Mouse (Mus musculus) thymus, adult 2 months (tissue): ENCODE results near the gene Fam92b.

Experiments used
- CTCF ChIP-seq: fragments of 200-500 bp; IDR thresholded peaks from 2 replicates; pipeline ENCODE4 v1.5.1; 2012; ENCODE audit warnings: mild to moderate bottlenecking, control low read depth, low read length, moderate library complexity, borderline replicate concordance; ENCODE audit not compliant: control insufficient read depth, poor library complexity, insufficient read depth; ENCODE audit errors: extremely low read depth
- POLR2A ChIP-seq: fragments of 200-500 bp; IDR thresholded peaks from 2 replicates; pipeline ENCODE4 v1.6.1; 2012; ENCODE audit warnings: mild to moderate bottlenecking, low read length, control low read depth, moderate library complexity; ENCODE audit not compliant: control insufficient read depth, poor library complexity, insufficient read depth; ENCODE audit errors: extremely low read depth

DNA sequence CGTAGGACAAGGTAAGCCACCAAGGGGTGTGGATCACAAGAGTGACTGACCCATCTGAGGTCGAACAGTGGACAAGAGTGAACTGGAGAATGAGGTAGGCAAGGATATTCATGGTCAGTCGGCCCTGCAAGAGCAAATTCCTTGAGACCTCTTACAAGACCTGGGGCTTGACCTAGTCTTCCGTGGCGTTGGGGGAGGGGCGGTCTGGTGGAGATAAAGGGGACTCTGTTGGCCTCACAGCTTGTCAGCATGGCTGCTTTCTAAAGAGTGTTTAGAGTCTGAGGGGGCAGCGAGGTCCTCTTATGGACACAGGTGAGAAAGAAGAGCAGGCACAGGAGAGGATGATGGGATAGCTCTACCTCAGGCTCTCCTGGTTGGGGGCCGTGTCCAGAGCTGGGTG lies 8.1 kb downstream of the Fam92b start:
- TF ChIP-seq POLR2A (no peak), CTCF (no peak)
